Mouse (Mus musculus): Measurements from ENCODE around the gene Mybbp1a.
A peak's percentile ranks its signal among the peaks of the same experiment; 100 is the strongest.

Gene Mybbp1a

DNA sequence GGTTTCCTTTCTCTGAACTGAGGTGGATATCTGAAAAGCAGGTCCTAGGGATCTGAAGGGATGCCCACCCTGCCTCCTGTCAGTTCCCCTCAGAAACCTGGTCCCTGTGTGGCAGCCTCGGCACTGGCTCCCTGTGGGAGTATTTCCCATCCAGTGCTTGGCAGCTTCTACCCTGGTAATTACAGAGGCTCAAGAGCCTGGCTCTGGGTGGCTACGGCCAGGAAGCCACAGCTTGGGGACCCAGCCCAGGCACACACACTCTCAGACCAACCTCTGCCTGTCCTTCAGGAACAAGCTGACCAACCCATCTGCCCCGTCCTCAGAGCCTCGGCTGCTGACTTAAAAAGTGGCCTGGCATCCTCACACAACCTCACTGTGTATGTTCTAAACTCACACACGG lies 40.2 kb downstream of the Mybbp1a start:
- DNase-seq = no peak

DNA sequence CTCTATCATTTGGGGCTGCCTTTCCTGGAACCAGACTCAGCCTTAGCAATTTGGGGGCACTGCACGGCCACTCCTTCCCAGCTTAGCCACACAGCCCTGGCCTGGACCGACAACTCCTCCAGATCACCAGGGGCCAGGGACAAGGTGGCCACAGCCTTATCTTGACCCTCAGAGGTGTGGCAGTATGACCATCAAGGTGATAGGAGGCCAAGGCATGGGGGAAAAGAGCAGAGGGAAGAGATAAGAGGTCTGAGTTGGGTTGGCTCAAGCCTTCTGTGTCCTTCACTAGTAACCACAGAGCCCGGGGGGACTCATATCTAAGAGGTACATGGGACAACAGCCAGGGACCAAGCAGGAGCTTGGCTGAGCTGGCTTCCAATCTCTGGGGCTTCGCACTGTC lies 40.8 kb downstream of the Mybbp1a start:
- no peak for DNase-seq

DNA sequence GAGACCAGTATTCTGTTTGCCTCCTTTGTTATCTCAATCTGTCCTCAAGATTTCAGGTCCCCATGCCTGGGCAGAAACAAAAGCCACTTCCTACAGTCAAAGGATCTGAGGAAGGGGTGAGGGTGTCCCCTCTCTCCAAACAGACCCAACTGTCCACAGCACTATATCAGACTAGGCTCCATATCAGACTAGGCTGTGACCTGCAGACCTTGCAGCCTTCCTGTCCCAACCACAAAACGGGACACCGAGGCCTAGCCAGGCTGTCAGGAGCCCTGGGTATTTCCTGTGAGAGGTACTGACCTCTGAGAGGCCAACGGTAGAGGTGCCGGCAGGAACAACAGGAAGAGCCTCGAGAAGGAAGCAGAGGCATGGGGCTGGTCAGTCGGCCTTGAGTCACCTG lies 43.4 kb downstream of the Mybbp1a start:
- DNase-seq = no peak

DNA sequence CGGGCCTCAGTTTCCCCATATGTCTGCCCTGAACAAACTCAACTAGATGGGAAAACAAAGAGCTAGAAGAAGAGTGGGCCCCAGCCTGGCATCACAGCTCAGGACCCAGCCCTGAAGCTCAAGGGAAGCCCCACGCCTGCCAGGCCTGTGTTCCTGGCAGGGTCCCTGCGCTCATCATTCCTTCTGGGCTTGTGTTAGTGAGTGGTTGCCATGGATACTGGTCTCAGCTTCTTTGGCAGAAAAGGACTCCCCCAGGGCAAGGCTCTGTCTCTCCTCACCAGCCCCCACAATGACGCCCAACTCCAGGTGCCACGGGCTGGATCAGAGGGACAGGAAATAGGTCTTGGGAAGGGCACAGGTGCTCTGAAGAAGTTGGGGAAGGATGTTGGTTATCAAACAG lies 44.0 kb downstream of the Mybbp1a start:
- no peak for DNase-seq

DNA sequence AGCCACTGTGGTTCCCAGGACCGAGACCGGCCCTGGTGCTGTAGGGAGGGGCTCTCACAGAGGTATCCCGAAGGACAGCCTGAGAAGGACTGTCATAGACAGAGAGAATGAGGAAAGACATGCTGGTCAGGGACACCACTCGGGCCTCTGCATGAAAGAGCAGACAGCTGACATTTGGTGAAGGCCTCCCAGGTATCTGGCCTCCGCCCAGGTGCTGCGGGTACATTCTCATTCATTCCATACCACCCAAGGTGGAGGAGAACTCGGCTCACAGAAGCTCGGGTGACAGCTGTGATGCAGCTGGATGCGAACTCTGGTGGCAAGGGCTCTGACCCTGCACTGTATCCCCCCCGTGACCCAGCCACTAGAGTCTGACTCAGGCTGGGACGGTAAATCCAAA lies 44.8 kb downstream of the Mybbp1a start:
- no peak for DNase-seq

DNA sequence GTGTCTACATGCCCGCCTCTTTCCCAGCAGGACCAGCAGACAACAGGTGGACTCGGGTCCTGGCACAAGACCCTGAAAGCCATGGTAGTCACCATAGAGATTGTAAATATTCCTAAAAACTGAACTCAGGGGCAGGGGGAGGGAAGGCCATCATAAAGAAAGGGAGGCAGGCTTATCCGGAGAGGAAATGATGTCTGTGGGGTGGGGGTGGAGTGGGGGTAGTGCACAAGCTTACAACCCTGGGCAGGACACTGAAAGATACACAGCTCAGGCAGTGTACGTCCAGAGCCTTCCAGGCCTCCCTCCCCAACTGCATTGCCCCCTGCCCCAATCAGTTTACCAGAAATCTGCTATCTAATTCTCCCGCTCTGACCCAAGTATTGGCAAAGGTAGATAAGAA lies 46.0 kb downstream of the Mybbp1a start:
- peak; percentile 37 for DNase-seq

DNA sequence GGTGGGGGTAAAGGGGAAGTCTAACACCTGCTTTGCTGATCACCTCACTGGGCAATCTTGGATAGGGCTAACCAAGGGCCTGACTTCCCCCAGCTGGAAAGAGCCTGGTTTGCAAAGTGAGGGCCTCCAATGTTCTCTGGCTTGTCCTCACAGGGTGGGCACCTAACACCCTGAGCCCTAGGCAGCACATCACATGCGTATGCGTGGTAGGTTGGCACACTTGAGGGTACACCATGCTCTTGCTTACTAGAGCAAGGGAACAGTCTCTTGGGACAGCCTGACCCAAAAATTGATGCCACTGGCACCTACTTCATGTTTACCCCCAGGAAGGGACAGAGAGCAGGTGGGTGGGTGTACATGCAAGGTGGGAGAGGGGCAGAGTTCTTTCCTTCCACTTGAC lies 46.6 kb downstream of the Mybbp1a start:
- DNase-seq = no peak

DNA sequence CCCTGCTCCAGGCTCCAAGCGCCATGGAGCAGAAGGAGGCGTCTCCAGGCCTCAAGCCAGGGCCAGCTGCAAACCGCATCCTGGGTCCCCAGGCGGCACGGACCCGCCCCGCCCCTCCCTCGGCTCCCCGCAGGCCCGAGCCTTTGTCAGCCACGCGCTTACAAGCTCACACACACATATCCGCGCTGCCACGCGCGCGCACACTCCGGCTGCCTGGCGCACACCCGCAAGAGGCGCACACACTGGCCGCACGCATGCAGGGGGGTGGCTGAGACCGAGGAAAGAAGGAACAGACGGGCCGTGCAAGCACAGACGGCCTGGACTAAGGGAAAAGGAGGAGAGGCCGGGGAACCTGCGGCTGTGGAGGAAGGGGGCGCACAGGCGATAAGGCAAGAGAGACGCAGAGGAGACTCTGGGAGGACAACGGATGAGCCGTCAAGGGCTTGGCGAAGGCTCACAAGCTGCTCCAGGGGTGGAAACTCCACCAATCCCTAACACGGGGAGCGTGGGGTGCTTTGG lies 47.7 kb downstream of the Mybbp1a start:
- DNase-seq = peak; percentile 54

DNA sequence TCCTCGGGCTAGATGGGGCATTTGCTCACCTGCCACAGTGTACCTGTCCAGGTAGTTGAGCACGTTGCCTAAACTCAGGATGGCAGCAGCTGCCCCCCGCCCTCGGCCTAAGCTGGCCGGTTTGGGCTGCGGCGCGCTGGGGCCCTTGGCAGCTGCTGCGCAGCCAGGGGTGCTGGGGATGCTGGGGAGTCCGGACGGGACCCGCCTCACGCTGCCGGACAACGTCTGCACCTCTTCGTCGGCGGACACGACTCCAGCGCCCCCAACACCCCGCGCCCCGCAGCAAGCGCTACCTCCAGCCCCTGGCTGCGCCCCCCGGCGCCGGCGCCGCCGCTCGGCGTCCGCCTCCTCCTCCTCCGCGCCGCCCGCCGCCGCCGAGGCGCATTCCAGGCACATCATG lies 48.2 kb downstream of the Mybbp1a start:
- peak; percentile 32 for DNase-seq

DNA sequence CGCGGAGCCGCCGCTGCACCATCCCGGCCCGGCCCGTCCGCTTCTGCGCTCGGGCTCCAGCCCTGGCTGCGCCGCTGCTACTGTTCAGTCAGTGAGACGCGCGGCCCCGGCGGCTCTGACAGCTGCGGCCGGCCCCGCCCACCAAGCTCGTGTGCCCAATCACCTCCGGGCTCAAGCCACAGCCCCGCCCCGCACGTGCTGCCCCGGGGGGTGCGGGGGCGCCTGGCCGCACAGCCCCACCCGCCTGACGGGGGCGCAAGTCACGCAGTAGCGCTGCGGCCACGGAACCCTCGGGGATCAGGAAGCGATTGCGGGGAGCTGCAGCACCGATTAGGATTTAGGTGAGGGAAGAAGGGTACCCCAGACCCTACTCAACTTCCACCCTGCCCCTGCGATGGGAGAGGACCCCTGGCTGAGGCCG lies 48.7 kb downstream of the Mybbp1a start, which contains the start of gene Spns2:
Spns2 (minus strand) TSS at position 24 of the 421 bp plus-strand sequence.
- peak; percentile 95 for DNase-seq

DNA sequence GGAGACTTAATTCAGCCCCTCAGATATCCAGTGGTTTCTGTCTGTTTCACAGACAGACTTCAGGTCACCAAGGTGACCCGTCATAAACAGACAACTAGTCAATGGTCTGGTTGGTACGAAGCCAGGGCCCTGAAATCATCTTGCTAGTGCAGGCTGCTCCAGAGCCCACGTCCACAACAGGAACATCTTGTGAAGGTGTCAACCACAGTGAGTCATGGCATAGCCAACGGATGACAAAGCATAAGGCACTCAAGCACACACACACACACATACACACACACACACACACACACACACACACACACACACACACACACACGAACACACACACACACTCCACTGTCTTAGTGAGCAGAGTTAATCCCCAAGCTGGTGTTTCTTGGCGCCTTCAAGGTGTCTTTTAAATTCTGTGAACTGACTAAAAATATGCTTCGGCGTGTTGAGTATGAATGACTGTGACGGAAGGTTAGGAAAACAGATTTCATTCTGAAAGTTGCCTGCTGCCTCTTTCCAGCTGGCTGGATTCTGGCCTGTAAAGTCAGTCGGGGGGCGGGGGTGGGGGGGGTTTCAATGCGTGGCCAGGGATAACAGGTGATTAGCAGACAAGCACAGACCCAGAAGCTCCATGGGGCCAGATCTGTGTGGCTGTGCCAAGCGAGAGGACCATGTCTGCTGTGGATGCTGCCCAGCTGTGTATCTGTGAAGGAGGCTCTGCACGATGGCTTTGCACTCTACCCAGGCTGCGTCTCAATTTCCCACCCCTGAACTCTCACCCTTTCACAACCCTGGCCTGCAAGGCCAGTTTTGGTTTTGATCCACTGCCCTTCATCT lies 50.2 kb downstream of the Mybbp1a start:
- no peak for DNase-seq

DNA sequence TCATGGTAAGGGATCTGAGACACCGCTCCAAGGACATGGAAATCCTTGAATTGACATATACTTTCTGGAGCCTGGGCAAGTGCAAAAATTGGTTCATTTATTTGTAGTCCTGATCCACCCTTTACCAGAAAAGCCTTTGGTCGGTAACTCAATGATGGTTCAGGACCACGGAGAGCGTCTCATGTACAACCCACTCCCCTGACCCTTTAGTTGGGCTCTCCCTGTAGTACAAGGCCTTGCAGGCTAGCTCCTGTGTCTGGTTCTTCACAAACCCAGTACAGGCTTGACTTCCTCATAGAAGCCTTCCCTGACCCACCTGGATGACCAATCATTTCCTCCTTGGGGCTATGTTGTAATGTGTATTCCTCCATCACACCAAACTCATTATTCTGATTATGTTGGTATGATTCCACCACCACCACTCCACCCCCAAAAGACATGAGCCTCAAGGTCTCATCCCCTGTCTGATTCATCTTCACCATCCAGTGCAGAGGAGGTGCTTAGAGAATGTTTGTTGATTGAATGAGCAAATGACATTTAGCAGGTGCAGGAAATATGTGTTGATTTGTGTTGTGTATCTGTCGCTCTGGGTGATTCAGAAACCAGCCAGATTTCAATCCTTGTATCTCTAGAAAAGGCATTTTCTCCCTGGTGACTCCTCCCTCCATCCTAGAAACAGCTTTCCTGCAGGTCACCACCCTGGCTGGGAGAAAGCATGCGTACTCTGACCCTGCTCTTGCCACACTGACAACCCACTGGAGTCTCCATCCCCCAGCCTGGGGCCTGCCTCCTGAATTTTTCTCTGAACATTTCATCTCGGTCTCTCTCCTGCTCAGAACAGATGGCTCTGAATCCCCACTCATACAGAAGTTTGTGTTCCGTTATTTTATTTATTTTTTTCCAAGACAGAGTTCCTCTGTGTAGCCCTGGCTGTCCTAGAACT lies 53.2 kb downstream of the Mybbp1a start:
- DNase-seq = no peak

DNA sequence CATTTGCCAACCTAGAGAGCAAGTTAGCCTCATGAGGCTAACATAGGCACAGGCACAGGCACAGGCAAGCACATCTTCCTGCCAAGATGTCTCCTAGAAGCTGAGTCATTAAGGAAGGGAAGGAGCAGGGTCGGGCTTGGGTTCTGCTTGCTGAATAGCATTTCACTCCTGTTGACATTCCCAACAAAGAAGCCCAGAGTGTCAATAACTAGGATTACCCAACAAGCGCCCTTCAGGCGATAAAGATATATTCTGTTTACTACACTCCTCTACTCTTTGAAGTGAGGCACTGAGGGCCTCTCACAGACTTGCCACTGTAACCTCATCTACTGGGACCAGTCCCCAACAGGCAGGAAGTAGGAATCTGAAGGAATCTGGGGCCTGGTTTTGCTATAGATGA lies 54.9 kb downstream of the Mybbp1a start:
- DNase-seq = no peak

DNA sequence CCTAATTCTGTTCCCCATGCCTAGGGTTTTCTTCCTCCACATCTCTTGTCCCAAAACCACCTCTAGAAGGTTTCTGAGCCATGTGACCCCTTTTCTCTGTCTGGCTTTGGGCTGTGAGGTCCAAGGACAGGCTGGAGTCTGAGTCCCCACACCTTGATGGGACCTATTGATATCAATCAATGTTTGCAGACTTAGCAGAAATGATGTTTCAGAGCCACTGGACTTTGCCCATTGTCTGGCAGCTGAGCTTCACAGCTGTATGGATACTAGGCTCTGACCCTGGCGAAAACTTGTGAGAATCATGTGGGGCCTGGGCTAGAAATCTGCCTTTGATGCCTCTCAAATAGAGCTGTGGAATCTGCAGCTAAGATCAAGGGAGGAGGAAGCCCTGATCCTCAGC lies 55.6 kb downstream of the Mybbp1a start:
- no peak for DNase-seq

DNA sequence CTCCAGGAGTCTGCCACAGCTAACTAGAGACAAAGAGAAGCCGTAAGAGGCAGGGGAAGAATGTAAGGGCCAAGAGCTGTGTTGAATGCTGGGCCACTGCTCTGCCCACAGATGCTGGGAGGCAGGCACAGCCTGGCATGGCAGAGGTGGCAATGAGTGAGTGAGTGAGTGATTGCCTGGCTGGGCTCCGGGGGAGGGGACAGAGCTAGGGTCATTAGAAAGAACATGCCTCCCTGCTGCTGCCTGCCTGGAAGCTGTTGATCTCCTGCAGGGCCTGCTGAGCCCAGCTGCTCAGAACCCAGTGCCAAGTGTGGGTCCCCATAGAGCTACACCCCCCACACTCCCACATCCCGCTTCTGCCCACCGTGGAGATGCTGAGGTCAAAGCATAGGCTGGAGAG lies 56.2 kb downstream of the Mybbp1a start:
- DNase-seq = no peak

DNA sequence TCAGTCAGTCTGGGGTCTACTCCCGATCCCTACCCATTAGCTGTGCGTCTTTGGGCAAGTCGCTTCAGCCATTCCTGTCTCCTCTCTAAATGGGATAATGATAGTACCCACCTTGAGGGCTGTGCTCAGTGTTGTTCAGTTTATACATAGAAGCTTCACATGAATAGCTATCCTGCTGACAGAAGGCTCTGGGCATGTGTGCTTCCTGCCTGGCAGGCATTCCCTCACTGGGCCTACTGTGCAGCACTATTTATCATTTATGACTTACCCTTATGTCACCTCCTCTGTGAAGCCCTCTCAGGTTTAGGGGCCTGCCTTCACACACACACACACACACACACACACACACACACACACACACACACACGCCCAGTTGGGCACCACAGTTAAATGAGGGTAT lies 59.0 kb downstream of the Mybbp1a start:
- DNase-seq = no peak
